Mouse (Mus musculus): Measurements from ENCODE around the gene Edn2.

The Edn2 gene

DNA sequence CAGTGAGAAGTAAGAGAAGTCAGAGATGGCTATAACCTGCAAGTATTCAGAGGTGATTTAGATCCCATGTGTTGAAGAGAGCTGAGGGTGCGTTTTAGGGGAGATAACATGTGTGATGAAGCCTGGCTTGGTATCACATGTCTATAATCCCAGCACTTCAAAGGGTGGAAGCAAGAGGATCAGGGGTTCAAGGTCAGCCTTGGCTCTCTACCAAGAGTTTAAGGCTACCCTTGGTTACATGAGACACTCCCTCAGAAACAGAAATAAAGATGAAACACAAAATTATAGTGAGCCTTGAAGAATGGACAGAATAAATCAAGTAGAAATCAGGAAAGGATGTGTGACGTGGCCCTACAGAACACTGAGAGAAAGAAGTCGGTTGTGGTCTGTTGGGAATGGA, 7.3 kb upstream of the Edn2 start:
- in situ Hi-C loops (cut with MseI, MboI): no loop called here

DNA sequence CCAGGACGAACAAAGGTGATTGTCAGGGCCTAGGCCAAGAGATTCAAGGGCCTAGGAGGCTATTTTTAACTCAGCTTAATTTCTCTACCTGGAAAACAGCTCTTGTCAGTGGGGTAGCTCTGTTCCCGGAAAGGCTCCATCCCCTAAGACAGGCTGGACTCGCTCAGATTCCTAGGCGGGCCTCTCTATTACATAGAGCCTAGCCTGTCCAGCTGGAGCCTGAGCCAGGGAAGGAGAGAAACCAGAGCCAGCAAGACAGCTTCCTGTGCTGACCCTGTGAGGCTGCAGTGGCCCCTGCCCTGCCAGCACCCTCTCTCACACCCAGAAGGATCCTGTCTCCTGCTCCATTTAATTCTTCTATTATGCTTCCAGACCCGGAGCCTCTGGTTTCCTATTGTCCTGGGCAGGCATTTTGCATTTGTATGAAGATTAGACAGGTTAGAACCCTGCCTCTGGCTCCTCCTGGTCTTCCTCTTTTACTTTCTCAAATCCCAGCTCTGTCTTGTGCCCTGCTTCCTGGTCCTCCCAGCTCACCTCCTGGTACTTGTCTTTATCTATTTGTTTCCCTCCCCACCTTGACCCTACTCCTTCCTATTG, 2.2 kb upstream of the Edn2 start:
- in situ Hi-C loops (cut with MseI, MboI): no loop called here

DNA sequence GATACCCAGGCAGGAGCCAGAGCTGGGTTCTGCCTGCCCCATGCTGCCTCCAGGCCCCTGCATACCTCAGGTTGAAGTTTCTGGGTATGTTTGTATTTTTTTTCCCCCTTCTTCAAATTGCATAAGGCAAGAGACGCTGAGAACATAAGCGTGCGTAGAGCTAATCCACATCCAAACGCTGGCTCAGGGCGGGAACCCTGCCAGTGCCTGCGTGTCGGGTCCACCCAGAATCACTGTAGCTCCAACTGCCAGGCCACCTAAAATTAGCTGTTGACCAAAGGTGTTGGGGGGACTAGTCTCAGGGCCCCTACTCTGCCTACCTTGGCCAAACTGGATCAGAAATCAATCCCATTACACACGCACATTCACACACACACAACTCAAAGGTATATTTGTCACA, 1.6 kb downstream of the Edn2 start:
- in situ Hi-C loops (cut with MseI, MboI): no loop called here

DNA sequence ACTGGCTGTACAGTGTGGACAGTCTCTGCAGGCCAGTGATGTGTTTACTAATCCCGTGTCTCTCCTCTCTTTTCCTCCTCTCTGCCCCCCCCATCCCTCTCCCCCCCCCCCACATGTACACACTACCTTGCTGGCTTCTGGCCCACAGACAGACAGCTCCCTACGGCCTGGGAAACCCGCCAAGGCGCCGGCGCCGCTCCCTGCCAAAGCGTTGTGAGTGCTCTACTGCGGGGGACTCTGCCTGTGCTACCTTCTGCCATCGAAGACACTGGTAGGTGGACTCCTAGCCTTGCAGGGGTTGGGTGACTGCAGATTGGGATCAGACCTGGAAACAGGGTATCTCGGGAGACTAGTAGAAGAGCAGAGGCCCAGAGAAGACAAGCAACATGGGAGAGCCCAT, 2.2 kb downstream of the Edn2 start:
- in situ Hi-C loops (cut with MseI, MboI): no loop called here

DNA sequence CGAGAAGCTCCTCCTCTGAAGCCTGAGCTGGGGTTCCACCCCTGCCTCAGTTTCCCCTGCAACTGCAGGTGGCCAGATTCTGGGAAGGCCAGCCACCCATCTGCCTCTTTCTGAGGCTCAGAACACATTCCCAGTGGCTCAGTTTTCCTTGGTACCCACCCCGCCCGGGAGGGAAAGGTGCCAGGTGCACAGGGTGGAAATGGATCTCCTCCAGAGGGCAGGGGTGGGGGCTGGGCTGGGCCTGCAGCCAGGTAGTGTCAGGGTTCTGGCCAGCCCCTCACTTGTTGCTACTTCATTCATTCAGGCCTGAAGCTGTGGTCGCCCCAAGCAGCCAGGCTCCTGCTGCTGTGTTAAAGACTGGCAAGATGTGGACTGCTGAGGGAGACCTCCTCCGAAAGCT, 3.3 kb downstream of the Edn2 start:
- in situ Hi-C loops (cut with MseI, MboI): no loop called here

DNA sequence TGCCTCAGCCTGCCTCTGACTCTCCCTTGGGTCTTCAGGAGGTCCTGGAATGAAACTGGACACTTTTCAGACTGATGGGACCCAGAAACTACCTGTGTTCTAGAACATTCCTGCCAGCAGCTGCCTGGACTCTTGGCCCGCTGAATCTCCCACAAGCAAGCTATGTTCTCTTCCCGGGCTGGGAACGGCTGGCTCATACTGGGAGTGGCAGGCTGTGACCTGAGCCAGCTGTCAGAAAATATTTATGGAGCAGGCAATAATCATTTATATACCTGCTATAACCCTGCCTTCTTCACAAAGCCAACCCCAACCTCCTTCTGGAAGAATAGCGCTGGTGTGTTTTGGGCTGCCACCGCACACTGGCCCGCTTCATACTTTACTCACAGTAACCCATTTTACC, 6.8 kb downstream of the Edn2 start:
- in situ Hi-C loops (cut with MseI, MboI): no loop called here

DNA sequence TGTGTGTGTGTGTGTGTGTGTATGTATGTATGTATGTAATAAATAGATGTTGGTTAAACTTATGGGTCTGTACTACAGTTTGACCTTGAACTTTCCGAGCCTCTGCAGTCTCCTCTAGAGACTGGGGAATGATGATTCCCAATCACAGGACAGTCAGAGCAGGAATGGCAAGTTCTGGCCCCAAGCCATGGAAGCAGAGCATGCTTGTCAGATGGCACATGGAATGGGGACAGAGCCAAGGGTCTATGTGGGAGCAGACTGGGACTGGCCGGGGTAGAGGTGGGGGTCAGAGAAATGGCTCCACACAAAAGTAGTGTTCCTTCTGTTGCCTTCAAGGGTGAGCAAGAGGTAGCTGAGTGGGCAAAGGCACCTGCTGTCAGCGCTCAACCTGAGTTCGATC, 7.3 kb downstream of the Edn2 start:
- in situ Hi-C loops (cut with MseI, MboI): no loop called here

DNA sequence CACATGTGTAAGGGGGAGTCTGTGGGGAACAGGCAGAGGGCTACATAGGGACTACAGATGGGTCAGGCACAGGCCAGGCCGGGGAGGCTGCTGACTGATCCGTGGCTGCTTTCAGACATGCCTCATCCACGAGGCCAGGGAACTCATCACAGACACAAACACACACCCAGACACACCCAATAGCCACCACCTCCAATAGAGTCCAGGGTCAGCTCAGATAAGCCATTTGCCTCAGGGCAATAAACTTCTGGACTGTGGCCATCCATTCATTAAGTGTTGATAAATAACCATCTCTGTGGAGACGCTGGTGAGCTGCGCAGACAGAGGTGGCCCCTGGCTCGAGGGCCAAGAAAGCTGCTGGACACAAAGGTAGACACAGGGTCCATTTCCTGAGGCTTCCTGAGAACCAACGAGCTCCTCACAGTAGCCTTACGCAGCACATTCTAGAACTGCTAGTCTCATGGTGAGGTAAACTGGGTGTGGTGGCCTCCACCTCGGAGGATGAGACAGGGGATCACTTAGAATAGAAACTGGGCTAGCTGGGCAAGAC, 9.5 kb downstream of the Edn2 start:
- in situ Hi-C loops (cut with MseI, MboI): no loop called here

DNA sequence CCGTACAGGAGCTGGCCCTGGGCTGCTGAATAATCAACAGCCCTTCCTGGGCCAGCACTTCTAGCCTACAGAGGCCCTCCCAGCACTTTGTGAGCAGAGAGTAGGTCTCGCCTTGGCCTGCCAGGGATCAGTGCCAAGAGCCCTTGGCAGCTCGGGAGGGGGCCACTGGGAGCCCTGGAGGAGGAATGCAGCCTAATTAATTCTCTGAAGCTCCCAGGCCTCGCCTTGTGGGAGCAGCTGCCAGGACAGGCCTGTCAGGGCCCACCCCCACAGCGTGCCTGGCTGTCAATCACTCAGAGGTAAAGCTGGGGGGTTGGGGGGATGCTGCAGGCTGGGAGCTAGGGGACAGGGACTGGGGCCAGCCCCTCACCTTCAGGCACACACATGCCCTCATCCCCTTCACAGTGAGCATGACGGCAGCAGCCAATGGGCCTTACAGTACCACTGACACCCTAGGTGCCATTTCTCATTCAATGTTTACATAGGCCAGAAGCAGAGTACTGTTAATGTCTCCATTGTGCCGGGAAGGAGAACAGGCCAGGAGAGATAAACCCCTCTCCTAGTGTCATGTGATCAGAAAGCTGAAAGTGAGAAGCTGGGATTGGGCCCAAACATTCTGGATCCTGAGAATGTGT, 11.2 kb downstream of the Edn2 start:
- in situ Hi-C loops (cut with MseI, MboI): no loop called here

DNA sequence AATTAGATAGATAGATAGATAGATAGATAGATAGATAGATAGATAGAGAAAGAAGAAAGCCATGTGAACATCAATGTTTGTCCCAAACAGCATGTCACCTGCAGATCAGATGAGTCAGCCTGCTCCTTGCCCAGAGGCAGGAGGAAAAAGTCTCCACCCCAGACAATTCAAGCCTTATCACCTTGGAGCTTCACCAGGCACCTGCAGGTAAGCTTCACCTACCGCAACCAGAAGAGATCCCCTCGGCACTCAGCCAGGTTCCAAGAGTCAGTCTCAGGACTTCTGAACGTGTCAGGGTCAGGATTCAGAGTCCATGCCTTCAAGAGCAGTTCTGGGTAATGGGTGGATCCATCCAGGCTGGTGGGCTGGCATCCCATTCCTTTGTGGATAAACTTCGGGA, 18.1 kb downstream of the Edn2 start:
- in situ Hi-C loops (cut with MseI, MboI): no loop called here

DNA sequence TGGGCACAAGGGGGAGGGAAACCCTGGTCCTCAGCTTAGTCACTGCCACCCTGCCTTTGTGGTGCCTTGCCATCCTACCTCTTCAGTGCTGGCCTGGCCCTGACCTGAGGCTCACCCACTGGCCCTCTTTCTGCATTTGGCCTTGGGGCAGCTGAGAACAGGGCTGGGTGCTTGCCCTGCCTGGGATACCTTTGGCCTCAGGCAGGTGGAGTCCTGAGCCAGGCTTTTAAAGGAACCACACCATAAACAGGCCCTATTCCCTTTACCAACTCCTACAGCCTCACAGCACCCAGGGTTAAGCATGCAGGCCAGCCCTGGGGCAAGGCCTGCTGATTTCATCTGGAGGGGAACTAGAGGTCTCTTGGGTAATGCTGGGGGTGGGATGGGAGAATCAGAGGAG, 19.5 kb downstream of the Edn2 start:
- in situ Hi-C loops (cut with MseI, MboI): no loop called here

DNA sequence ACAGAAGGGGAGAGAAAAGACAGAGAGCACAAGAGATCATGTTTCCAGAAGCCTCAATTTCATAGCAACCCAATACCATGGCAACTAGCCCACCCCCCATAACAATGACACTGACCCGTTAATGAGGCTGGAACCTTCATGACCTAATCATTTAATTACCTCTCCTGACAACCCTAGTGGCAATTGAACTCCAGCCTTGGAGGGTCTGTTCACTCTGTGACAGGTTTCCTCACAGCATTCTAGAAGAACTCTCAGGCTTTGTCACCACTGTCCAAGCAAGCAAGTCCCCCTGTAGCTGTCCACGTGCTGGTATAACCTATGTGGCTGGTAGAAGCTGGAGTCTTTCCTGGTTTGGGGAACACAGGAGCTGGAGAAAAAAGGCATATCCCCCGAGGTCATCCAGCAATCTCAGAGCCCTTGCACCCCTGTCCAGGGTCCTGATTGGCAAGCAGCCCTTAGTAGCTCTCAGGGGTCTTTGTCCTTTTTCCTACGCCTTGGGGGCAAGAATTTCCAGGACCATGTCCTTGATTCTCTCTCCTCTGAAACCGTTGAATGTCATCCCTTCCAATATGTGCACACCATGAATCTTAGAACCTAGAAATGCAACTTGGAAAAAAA, 23.5 kb downstream of the Edn2 start:
- in situ Hi-C loops (cut with MseI, MboI): no loop called here

DNA sequence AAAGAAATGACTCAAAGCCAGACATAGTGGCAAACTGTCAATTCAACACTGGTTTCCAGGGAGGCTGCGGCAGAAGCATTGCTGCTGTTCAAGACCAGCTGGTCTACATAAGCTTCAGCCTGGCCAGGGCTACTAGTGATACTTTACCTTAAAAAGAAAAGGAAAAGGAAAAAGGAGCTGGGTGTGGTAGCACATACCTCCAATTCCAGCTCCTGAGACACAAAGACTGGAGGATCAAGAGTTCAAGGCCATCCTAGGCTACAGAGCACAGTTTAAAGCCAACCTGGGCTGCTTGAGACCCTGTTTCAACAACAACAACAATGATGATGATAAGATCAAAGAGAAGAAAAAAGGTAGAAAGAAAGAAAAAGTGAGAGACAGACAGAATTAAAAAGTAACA, 25.4 kb downstream of the Edn2 start:
- in situ Hi-C loops (cut with MseI, MboI): no loop called here

DNA sequence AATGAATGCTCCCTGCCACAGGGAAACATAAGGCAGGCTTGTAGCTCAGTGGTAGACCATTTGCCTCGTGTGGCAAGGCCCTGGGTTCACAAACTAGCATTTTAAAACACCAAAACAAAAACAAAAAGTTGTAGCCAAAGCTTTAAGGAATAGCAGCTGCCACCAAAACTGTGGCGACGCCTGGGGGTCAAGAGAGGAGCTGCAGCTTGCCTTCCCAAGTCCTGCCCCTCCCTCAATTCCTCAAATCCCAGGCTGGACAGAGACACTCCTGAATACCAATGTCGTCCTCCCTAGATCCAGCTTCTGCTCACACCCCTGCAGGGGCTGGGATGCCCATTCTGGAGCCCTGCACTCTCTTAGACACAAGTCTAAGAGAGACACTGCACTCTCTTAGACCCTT, 25.9 kb downstream of the Edn2 start:
- in situ Hi-C loops (cut with MseI, MboI): no loop called here

DNA sequence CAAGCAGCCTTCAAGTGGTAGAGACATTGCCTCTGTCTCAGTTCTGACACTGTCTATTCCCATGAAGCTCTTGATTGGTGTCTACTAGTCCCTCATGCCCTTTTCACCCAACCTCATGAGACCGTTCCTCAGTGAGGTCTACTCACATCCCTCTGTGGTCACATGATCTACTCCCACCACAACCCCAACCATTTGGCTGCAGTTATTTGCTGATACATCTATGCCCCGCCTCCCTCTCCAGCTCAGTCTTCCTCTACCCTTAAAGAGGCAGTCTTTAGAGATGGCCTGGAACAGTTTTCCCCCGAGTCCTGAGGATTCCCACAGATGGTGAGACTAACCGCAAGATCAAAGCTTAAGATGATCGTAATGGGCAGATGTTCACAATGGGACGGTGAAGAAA, 27.2 kb downstream of the Edn2 start:
- in situ Hi-C loops (cut with MseI, MboI): no loop called here

DNA sequence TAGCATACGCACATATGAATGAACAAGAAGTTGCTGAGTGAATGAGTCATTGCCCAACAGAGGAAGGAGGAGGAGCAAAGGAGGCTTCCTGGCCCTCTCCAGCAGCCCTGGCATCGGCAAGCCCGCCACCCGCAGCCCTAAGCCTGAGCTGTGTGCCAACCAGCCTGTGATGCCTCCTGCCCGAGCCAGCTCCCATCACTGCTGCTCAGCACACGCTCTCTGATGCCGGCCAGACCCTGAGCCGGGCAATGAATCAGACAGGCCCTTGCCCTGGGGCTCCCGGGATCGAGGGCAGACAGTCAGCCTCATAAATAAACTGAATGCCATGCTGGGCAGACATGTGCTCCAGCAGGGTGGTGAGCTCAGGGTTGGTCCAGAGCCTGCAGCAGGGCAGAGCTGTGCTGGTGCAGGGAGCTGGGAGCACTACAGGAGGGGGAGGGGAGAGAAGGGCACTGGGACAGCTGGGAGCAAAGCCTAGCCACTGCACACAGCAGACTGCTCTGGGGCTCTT, 27.7 kb downstream of the Edn2 start:
- in situ Hi-C loops (cut with MseI, MboI): no loop called here

DNA sequence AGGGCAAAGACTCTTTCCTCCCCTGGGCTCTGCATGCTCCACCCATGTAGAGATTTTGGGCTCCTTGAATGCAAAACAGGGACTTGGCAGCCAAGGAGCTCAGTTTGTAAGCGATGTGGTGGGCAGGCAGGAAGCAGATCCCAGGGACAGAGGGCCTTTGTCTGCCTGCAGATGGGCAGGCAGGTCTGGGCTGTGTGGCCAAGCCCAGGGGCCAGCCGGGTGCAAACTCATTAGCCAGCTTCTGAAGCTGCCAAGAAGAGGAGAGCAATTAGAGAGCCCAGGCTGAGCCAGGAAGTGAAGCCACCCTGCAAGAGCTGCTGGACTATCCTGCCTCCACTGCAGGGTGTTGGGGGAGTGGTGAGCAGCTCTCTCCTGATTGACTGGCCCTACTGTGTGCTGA, 28.9 kb downstream of the Edn2 start:
- in situ Hi-C loops (cut with MseI, MboI): no loop called here

DNA sequence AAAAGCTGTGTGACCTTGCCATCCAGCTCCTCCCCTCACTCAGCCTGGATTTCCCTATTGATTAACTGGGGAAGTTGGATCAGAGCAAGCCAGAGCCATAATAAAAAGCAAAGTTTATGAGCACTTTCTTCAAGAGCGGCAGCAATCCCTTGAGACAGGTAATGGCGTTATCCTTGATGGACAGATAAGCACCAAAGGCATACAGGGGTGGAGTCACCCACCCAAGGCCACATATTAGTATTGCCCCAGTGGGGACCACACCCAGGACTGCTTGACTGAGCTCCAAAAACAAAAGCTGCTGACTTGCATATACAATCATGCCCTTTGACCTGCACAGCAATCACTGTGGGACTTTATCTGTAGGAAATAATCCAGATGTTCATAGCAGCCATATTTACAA, 31.0 kb downstream of the Edn2 start:
- in situ Hi-C loops (cut with MseI, MboI): no loop called here

DNA sequence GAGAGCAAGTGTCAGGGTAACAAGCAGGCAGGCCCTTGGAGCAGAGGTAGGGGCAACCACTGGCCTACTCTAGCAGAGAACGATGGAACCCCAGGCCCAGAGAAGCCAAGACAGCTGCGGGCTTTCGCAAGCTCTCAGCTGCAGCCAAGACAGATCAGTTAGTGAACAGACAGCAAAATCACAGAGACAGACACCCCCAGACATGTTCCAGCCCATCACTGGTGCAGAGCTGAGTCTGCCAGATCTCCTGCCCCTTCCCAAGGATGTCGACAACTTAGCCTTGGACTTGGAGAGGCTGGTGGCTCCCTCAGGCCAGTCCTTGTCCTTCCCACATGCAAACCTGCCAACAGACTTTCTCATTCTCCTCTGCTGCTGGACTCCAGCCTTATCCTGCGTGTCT, 33.0 kb downstream of the Edn2 start:
- in situ Hi-C loops (cut with MseI, MboI): no loop called here

DNA sequence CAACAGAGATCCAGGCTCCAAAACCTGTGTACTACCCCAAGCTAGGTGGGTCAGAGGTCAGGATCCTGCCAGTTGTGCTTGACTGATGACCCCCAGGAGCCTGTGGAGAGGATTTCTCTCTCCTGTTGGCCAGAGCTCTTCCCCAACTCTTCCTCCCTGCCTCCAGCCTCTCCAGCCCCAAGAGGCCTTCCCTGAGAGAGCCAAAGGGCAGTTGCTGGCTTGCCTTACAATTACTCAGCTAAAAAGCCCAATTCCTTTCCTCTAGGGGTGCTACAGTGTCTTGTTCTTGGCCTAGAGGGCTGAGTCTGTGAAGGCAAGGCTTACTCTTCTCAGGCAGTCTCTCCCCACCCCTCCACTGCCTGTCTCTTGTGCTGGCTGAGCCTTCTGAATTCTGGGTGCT, 34.0 kb downstream of the Edn2 start:
- in situ Hi-C loops (cut with MseI, MboI): no loop called here

DNA sequence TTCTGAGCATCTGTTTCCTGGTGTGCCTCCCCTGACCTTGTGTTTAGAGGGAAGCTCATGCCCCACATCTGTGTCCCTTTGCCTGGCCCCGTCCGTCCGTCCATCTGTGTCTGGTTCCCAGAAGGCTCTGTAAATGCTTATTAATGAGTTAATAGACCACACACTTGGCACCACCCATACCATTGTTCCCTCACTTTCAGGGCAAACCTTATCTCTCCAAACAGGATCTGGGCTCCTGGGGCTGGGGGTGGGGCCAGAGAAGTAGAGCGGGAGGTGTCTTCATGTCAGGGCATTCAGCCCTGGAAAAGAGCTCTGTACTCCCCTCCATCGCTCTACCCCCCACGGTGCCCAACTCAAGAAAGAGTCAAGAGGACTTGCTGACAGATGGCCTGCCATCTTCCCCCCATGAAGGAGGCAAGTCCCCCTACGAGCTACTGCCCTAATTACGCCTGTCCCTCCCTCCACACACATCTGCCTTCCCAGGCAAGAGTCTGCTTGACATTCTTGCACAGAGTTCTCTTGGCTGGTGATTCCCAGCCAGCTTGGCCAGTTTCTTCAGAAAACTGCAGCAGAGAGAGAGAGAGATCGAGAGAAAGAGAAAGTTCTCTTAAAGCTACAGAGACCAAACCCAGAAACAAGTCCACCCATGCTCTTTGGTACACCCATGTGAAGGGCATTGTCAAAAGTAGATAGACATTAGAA, 38.3 kb downstream of the Edn2 start:
- in situ Hi-C loops (cut with MseI, MboI): no loop called here

DNA sequence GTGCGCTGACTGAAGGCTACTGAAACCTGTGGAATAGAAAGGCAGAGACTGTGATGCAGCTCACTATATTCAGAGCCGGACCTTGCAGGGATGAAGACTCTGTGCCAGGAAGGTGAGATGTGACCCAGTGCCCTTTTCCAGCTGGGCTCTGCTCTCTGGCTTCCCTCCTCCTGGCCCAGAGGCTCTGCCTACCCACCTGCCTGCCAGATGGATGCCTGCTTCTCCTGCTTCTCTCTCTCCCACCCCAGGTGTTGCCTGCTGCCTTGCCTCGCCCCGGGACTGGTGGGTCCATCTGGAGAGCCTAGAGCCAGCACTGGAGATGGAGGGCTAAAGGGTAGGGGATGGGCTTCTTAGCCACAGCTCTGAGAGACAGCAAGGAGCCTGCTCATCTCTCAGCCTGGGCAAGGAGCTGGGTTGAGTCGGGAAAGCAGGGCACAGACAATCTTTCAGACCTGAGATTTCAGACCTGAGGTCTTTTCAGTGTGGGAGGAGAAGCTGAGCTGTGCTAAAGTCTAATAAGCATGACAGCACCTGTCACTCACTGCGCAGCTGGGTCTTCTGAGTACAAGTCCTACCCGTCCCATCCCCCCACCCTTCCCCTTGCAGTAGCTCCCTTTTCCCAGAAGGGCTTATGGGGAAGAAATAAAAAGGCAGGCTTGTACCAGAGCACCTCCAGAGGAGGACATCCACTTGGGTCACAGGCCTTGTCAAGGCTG, 39.7 kb downstream of the Edn2 start:
- in situ Hi-C loops (cut with MseI, MboI): no loop called here

Data from mouse trophoblast stem cell (cell line).